Mouse (Mus musculus) natural killer cell, adult 2 months (primary cell): ENCODE measurements around the gene Zfand2a.

Experiments
- DNase-seq, 2 experiments: peaks; one replicate each; pipeline ENCODE4 v3.0.0; 2022; ENCODE audit warnings: low spot score in 2 of 2

Zfand2a gene

DNA sequence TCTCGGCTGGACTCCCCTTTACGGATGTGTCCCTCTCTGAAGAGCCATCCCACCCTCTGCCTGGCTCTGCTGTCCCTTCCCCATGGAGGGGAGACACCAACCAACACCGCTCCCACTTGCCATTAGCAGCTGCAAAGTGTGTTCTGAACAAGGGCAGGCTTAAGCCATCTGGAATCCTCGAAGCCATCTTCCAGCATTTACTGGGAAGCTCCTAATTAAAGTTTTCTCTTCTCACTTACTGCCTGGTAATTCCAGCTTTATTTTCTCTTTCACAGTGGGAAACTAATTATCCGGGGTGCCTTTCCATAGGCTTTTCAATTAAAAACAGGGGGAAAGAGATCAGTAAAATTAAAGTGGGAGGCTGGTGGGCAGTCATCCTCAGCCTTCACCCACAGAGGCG, 52.0 kb downstream of the Zfand2a start:
- no peak for DNase-seq

DNA sequence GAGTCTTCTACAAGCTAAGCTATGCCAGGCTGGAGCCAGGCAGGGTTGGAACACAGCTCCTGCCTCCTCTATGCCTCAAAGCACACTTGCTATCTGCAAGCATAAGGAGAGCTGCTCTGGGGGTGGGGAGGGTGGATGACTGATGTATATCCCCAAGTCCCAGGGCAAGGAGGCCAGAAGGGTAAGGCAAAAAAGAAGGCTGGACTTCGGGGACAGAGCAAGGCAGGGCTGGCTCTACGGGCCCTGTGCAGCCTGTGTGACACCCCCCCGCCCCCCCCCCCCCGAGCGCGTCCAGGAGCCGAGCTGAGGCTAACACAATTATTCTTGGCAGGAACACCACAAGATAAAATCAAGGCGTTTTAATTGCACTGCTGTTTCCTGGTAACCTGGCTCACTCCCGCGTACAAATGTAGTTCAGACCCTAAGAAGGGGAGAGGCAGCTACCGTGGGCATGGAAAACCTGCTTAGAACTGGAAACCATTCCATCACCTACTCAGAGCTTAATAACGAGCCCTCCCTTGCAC, 54.5 kb downstream of the Zfand2a start:
- no peak for DNase-seq

DNA sequence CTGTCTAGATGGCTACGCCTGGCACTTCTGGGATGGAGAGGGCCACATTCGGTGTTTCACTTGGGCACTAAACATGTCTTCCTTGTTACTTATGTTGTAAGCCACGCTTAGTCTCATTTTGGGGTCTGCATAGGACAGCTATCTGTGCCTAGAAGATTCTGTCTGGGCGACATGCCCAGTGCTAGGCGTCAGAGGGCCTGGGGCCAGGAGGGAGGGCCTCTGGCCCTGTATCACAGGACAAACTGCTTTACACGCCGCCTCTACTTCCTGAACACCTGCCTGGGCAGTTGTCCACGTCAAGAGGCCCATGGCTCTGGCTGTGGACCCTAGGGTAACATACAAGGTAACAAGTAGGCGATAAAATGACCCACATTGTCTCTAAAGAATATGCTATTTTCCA, 56.4 kb downstream of the Zfand2a start:
- no peak for DNase-seq

DNA sequence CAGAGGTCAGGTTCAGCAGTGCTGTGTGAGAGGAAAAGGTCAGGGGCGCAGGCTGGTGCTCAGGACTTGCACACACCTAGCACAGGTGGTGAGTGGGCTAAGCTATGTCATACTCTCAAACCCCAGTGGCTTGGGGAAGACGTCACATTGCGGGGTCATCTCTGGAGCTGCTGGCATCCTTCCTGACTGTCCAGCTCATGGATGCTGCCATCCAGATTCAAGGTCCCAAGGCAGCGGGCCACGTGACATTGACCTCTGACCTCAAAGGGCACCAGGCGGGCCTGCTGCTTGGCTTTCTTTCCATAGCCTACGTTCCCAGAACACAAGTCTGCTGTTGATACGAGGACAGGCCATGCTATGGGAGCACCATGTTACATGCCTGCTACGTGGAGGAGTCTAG, 57.3 kb downstream of the Zfand2a start:
- no peak for DNase-seq

DNA sequence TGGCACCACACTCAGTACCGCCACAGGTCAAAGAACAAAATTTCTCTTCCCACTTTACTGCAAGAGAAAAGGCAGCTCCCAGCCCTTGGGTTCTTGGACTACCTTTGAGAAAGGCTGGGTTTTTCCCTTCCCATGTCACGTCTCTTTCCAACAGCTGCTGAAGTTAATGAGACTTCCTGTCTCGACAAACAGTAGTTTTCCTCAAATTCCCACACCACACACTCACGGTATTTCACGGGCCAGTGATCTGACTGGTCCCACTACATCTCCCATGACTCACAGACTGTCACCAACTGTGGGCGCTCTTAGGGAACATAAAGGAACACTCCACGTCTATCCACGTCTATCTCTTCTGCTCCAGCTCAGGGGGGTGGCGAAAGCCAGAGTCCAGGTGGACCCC, 59.2 kb downstream of the Zfand2a start:
- no peak for DNase-seq

DNA sequence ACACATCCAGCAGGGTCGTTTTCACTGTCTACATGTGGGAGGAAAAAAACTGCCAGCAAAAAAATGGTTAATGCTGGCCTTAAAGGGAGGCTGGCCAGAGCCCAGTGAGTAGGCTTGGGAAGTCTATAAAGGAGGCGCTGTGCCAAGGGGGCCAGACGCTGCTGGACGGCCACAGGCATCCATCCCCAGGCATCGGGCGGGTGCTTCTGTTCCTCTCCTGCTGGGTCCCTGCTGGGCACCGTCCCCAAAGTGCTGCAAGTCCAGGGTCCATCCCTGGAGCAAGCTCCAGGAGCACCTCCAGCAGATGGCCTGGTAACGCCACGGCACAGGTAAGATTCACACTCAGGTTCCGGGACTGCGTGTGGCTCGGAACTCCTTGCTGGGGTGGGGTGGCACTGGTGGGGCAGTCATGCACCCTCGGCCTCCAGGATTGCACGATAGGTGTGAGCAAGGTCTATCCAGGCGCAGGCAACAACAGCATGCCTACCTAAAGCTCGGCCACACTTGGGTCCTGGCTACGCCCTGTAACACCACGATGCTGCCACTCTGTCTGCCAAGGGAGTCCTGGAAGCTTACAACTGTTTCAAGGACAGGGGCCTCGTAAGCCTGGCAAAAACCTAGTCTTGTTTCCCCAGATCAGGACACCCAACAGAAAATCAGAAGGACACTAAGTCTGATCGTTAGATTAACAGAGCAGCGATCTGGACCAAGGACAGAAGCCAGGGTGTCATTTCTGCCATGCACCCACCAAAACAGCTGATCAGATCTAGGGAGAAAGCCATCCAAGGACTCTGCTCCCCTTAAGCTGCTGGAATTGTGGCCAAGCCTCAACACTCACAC, 61.1 kb downstream of the Zfand2a start, which contains the start of gene Gper1:
Gene Gper1 (plus strand): TSS at position 126 of the 840 bp plus-strand sequence.
- DNase-seq = no peak
